Mouse (Mus musculus): ENCODE data around the gene Ap1g1. TPM values are rescaled to one million over a fixed set of nuclear protein-coding genes. Genes with fewer than 3 reads are reported as not detected.
A peak's percentile ranks its signal among the peaks of the same experiment; 100 is the strongest.

The Ap1g1 gene
- polyA plus RNA-seq, 1 experiment from 2014 or later: 22.4 TPM

GRCm38 (mm10) chr8:109756849-109757248 lies 21.5 kb upstream of the Ap1g1 start:
- Histone ChIP-seq H3K4me3 (ENCODE audit: low read depth, low read length) (no peak overlapping the region), H3K9me3 (ENCODE audit: low read length) (no peaks in the 10 kb centered on the region), H3K4me1 (ENCODE audit: insufficient read depth, low read depth, low read length) (no peaks in the 10 kb centered on the region), H3K36me3 (ENCODE audit: insufficient read depth, low read length) (no peaks in the 10 kb centered on the region), H3K27me3 (replicated peaks; ENCODE audit: insufficient read depth, low read length) (no peaks in the 10 kb centered on the region), H3K9ac (replicated peaks; ENCODE audit: low read depth) (no peak overlapping the region), H3K27ac (ENCODE audit: low read length) (no peak overlapping the region), H3K4me2 (replicated peaks; ENCODE audit: low read depth, low read length) (no peak overlapping the region)
- peak; percentile 55; the same call in 1 of the 2 replicates for ATAC-seq
- peak; percentile 69 for TF ChIP-seq EP300 (IDR thresholded peaks at IDR 0.05)
- no peak for TF ChIP-seq CTCF (IDR thresholded peaks at IDR 0.05)
- WGBS: 30% methylated on average over 3 of the region's 3 CpGs
- no peak for DNase-seq (ENCODE audit: low spot score)

- no peak overlapping the region for H3K4me2 ChIP-seq (replicated peaks; ENCODE audit: low read depth, low read length)
- H3K4me3 ChIP-seq (ENCODE audit: low read depth, low read length): no peak overlapping the region
- TF ChIP-seq CTCF (IDR thresholded peaks at IDR 0.05) (no peak), EP300 (IDR thresholded peaks at IDR 0.05) (no peak)
- no peaks in the 10 kb centered on the region for H3K36me3 ChIP-seq (ENCODE audit: insufficient read depth, low read length)
- H3K4me1 ChIP-seq (ENCODE audit: insufficient read depth, low read depth, low read length): no peaks in the 10 kb centered on the region
- DNase-seq (ENCODE audit: low spot score) (no peak), ATAC-seq (no peak)
- 89% methylated on average over 7 of the region's 7 CpGs for WGBS
- H3K27me3 ChIP-seq (replicated peaks; ENCODE audit: insufficient read depth, low read length): no peaks in the 10 kb centered on the region
- no peak overlapping the region for H3K27ac ChIP-seq (ENCODE audit: low read length)
- no peak overlapping the region for H3K9ac ChIP-seq (replicated peaks; ENCODE audit: low read depth)
- no peaks in the 10 kb centered on the region for H3K9me3 ChIP-seq (ENCODE audit: low read length)
These were observed 18.9 kb upstream of the Ap1g1 start for GRCm38 (mm10) chr8:109759426-109759825.

- ATAC-seq (no peak), DNase-seq (ENCODE audit: low spot score) (peak; percentile 17)
- H3K27me3 ChIP-seq (replicated peaks; ENCODE audit: insufficient read depth, low read length): no peaks in the 10 kb centered on the region
- no peak overlapping the region for H3K9ac ChIP-seq (replicated peaks; ENCODE audit: low read depth)
- no peaks in the 10 kb centered on the region for H3K4me1 ChIP-seq (ENCODE audit: insufficient read depth, low read depth, low read length)
- TF ChIP-seq EP300 (IDR thresholded peaks at IDR 0.05) (no peak), CTCF (IDR thresholded peaks at IDR 0.05) (no peak)
- H3K36me3 ChIP-seq (ENCODE audit: insufficient read depth, low read length): no peaks in the 10 kb centered on the region
- no peak overlapping the region for H3K4me3 ChIP-seq (ENCODE audit: low read depth, low read length)
- WGBS: 50% methylated on average over 1 of the region's 1 CpGs
- H3K4me2 ChIP-seq (replicated peaks; ENCODE audit: low read depth, low read length): no peak overlapping the region
- no peak overlapping the region for H3K27ac ChIP-seq (ENCODE audit: low read length)
- no peaks in the 10 kb centered on the region for H3K9me3 ChIP-seq (ENCODE audit: low read length)
These were observed 18.1 kb upstream of the Ap1g1 start for GRCm38 (mm10) chr8:109760221-109760620.

- H3K4me2 ChIP-seq (replicated peaks; ENCODE audit: low read depth, low read length): no peak overlapping the region
- DNase-seq (ENCODE audit: low spot score) (no peak), ATAC-seq (no peak)
- H3K9me3 ChIP-seq (ENCODE audit: low read length): no peaks in the 10 kb centered on the region
- TF ChIP-seq CTCF (IDR thresholded peaks at IDR 0.05) (no peak), EP300 (IDR thresholded peaks at IDR 0.05) (no peak)
- H3K27ac ChIP-seq (ENCODE audit: low read length): no peak overlapping the region
- H3K27me3 ChIP-seq (replicated peaks; ENCODE audit: insufficient read depth, low read length): no peaks in the 10 kb centered on the region
- H3K9ac ChIP-seq (replicated peaks; ENCODE audit: low read depth): no peak overlapping the region
- 81% methylated on average over 6 of the region's 6 CpGs for WGBS
- H3K4me3 ChIP-seq (ENCODE audit: low read depth, low read length): no peak overlapping the region
- H3K4me1 ChIP-seq (ENCODE audit: insufficient read depth, low read depth, low read length): no peaks in the 10 kb centered on the region
- H3K36me3 ChIP-seq (ENCODE audit: insufficient read depth, low read length): no peaks in the 10 kb centered on the region
These were observed 14.3 kb upstream of the Ap1g1 start for GRCm38 (mm10) chr8:109764031-109764430.

GRCm38 (mm10) chr8:109766081-109766480 lies 12.3 kb upstream of the Ap1g1 start:
- no peak overlapping the region for H3K4me3 ChIP-seq (ENCODE audit: low read depth, low read length)
- whole genome bisulfite sequencing: 56% methylated on average over 7 of the region's 7 CpGs
- DNase-seq (ENCODE audit: low spot score): no peak

GRCm38 (mm10) chr8:109773154-109773553 lies 5.2 kb upstream of the Ap1g1 start:
- H3K9me3 ChIP-seq (ENCODE audit: low read length): no peaks in the 10 kb centered on the region
- H3K27me3 ChIP-seq (replicated peaks; ENCODE audit: insufficient read depth, low read length): no peaks in the 10 kb centered on the region
- 32% methylated on average over 3 of the region's 3 CpGs for WGBS
- ATAC-seq (no peak), DNase-seq (ENCODE audit: low spot score) (no peak)
- TF ChIP-seq EP300 (IDR thresholded peaks at IDR 0.05) (no peak), CTCF (IDR thresholded peaks at IDR 0.05) (no peak)
- H3K36me3 ChIP-seq (ENCODE audit: insufficient read depth, low read length): no peaks in the 10 kb centered on the region
- H3K4me2 ChIP-seq (replicated peaks; ENCODE audit: low read depth, low read length): no peak overlapping the region
- H3K4me3 ChIP-seq (ENCODE audit: low read depth, low read length): no peak overlapping the region
- no peak overlapping the region for H3K27ac ChIP-seq (ENCODE audit: low read length)
- no peak overlapping the region for H3K9ac ChIP-seq (replicated peaks; ENCODE audit: low read depth)
- no peaks in the 10 kb centered on the region for H3K4me1 ChIP-seq (ENCODE audit: insufficient read depth, low read depth, low read length)

More at GRCm38 (mm10) chr8:109766081-109766480, 12.3 kb upstream of the Ap1g1 start:
- no peaks in the 10 kb centered on the region for H3K36me3 ChIP-seq (ENCODE audit: insufficient read depth, low read length)
- no peaks in the 10 kb centered on the region for H3K9me3 ChIP-seq (ENCODE audit: low read length)
- H3K4me1 ChIP-seq (ENCODE audit: insufficient read depth, low read depth, low read length): no peaks in the 10 kb centered on the region
- no peak overlapping the region for H3K27ac ChIP-seq (ENCODE audit: low read length)
- ATAC-seq: no peak
- H3K27me3 ChIP-seq (replicated peaks; ENCODE audit: insufficient read depth, low read length): no peaks in the 10 kb centered on the region
- TF ChIP-seq CTCF (IDR thresholded peaks at IDR 0.05) (no peak), EP300 (IDR thresholded peaks at IDR 0.05) (no peak)
- H3K4me2 ChIP-seq (replicated peaks; ENCODE audit: low read depth, low read length): no peak overlapping the region
- no peak overlapping the region for H3K9ac ChIP-seq (replicated peaks; ENCODE audit: low read depth)

GRCm38 (mm10) chr8:109777851-109778250 lies 503 bp upstream of the Ap1g1 start:
- Histone ChIP-seq H3K27me3 (replicated peaks; ENCODE audit: insufficient read depth, low read length) (no peaks in the 10 kb centered on the region), H3K36me3 (ENCODE audit: insufficient read depth, low read length) (no peaks in the 10 kb centered on the region), H3K27ac (ENCODE audit: low read length) (no peak overlapping the region), H3K4me1 (ENCODE audit: insufficient read depth, low read depth, low read length) (peaks cover 5% of the 10 kb centered on the region; the same call in 1 of the 2 replicates), H3K4me3 (ENCODE audit: low read depth, low read length) (peak overlapping the region; percentile 99), H3K4me2 (replicated peaks; ENCODE audit: low read depth, low read length) (peak overlapping the region; percentile 65), H3K9ac (replicated peaks; ENCODE audit: low read depth) (no peak overlapping the region), H3K9me3 (ENCODE audit: low read length) (no peaks in the 10 kb centered on the region)
- no peak for DNase-seq (ENCODE audit: low spot score)
- TF ChIP-seq CTCF (IDR thresholded peaks at IDR 0.05) (no peak), EP300 (IDR thresholded peaks at IDR 0.05) (no peak; the same call in 1 of the 2 replicates)
- ATAC-seq: no peak
- 26% methylated on average over 5 of the region's 5 CpGs for WGBS

Measured in lung, postnatal 0 days (tissue).